Mouse (Mus musculus): ENCODE results near the gene Hist3h2ba. TPM values are rescaled to one million over a fixed set of nuclear protein-coding genes. Genes with fewer than 3 reads are reported as not detected.

The Hist3h2ba gene
- total and polyA plus RNA-seq, 3 experiments, result not detected

GRCm38 (mm10) chr11:58955868-58956257 lies 7.1 kb downstream of the Hist3h2ba start:
- in situ Hi-C loops (cut with MboI; ENCODE audit: low pct_ligation_motif_present, low pct_unique_long_range_greater_than_20kb, low sequenced_read_pairs), result loop anchor here (5.0 kb wide), 1 partner anchor 34 kb away; no protein-coding TSS in a partner anchor
- Histone ChIP-seq H3K4me3 (replicated peaks in 1 of 3; ENCODE audit: low read depth in 2 of 3, low read length in 2 of 3, poor library complexity in 1 of 3) (peak overlapping the region; percentile 72 to 78 (median 72)), H3K4me1 (ENCODE audit: control insufficient read depth in 1 of 2, insufficient read depth in 2 of 2) (peaks cover 13 to 54% of the 10 kb centered on the region in 2 experiments), H3K9me3 (replicated peaks; ENCODE audit: low read length) (no peaks in the 10 kb centered on the region), H3K27ac (ENCODE audit: insufficient read depth, low read depth) (no peak overlapping the region), H3K9ac (ENCODE audit: insufficient read depth, low read depth) (peak overlapping the region; percentile 83), H3K4me2 (ENCODE audit: insufficient read depth, low read depth, poor library complexity, severe bottlenecking) (peak overlapping the region; percentile 96), H3K27me3 (replicated peaks) (peaks cover 21% of the 10 kb centered on the region), H3K79me2 (replicated peaks; ENCODE audit: control insufficient read depth, extremely low read depth, insufficient read depth, poor library complexity, severe bottlenecking) (peaks cover 2% of the 10 kb centered on the region; the same call in 1 of the 2 replicates), H3K36me3 (replicated peaks in 1 of 2; ENCODE audit: control insufficient read depth in 1 of 2, insufficient read depth in 1 of 2, low read length in 1 of 2) (peaks cover 2 to 14% of the 10 kb centered on the region in 2 experiments)
- DNase-seq (ENCODE audit: extremely low read depth), result no peak
- TF ChIP-seq UBTF (IDR thresholded peaks at IDR 0.05; ENCODE audit: low read depth, low read length) (no peak), HCFC1 (IDR thresholded peaks at IDR 0.05; ENCODE audit: low read depth, low read length) (0 out of 2 replicates have a peak, but pooled peaks have one; percentile 10)
- dilution Hi-C loops (cut with MboI; ENCODE audit: extremely low pct_ligation_motif_present, extremely low pct_unique_long_range_greater_than_20kb, low sequenced_read_pairs), result no loop called here

DNA sequence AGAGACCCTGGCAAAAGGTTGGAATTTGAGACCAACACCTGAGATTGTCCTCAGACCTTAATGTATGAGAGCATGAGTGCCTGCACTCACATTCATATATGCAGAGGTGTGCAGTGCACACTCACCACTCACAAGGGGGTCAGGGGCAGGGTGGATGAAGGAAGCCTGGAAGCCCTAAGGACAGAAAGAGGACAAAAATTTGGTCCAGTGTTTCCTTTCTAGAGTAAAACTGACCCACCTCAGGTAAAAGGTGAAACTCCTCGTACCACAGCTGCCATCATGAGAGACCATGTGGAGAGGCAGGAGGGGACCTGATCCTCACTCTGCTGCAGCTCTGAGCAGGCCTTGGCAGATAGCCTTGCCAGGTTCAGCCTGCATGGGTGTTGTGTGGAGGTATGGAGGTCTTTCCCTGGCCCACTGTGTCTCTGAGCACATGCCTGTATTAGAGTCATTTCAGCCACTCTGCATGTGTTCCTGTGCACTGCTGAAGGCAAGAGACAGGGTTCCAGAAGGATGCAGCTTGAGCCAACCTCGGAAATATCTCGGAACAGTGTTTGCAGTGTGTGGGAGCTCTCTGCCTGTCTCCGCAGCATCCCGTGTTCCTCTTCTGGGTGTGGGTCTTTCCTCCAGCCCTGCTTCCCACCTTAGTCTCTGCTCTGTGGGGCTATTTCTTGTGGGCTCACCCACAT lies 8.7 kb downstream of the Hist3h2ba start:
- H3K27me3 ChIP-seq (replicated peaks), result peaks cover 9% of the 10 kb centered on the region
- TF ChIP-seq MAFK (IDR thresholded peaks at IDR 0.05; ENCODE audit: insufficient replicate concordance, low read length) (no peak), PAX5 (IDR thresholded peaks at IDR 0.05; ENCODE audit: low read length) (no peak)
- H3K9ac ChIP-seq (ENCODE audit: insufficient read depth, low read depth), result no peak overlapping the region
- H3K27ac ChIP-seq (ENCODE audit: insufficient read depth, low read depth), result no peak overlapping the region
- dilution Hi-C loops (cut with MboI; ENCODE audit: extremely low pct_ligation_motif_present, extremely low pct_unique_long_range_greater_than_20kb, low sequenced_read_pairs), result no loop called here
- peaks cover 2 to 19% of the 10 kb centered on the region in 2 experiments for H3K36me3 ChIP-seq (replicated peaks in 1 of 2; ENCODE audit: control insufficient read depth in 1 of 2, insufficient read depth in 1 of 2, low read length in 1 of 2)
- H3K9me3 ChIP-seq (replicated peaks; ENCODE audit: low read length), result peaks cover 7% of the 10 kb centered on the region
- peaks cover 2% of the 10 kb centered on the region; the same call in 1 of the 2 replicates for H3K79me2 ChIP-seq (replicated peaks; ENCODE audit: control insufficient read depth, extremely low read depth, insufficient read depth, poor library complexity, severe bottlenecking)
- H3K4me2 ChIP-seq (ENCODE audit: insufficient read depth, low read depth, poor library complexity, severe bottlenecking), result no peak overlapping the region
- no peak for DNase-seq (ENCODE audit: extremely low read depth)
- in situ Hi-C loops (cut with MboI; ENCODE audit: low pct_ligation_motif_present, low pct_unique_long_range_greater_than_20kb, low sequenced_read_pairs), result loop anchor here (5.0 kb wide), 1 partner anchor 35 kb away; no protein-coding TSS in a partner anchor
- H3K4me3 ChIP-seq (replicated peaks in 1 of 3; ENCODE audit: low read depth in 2 of 3, low read length in 2 of 3, poor library complexity in 1 of 3), result no peak overlapping the region
- H3K4me1 ChIP-seq (ENCODE audit: control insufficient read depth in 1 of 2, insufficient read depth in 2 of 2), result peaks cover 13 to 54% of the 10 kb centered on the region in 2 experiments

- H3K27ac ChIP-seq (ENCODE audit: insufficient read depth, low read depth), result no peak overlapping the region
These were observed 9.8 kb downstream of the Hist3h2ba start for GRCm38 (mm10) chr11:58958536-58958935.

More at GRCm38 (mm10) chr11:58958536-58958935, 9.8 kb downstream of the Hist3h2ba start:
- in situ Hi-C loops (cut with MboI; ENCODE audit: low pct_ligation_motif_present, low pct_unique_long_range_greater_than_20kb, low sequenced_read_pairs), result loop anchor here (5.0 kb wide), 1 partner anchor 36 kb away; no protein-coding TSS in a partner anchor
- Histone ChIP-seq H3K36me3 (replicated peaks in 1 of 2; ENCODE audit: control insufficient read depth in 1 of 2, insufficient read depth in 1 of 2, low read length in 1 of 2) (peaks cover 2 to 19% of the 10 kb centered on the region in 2 experiments), H3K9me3 (replicated peaks; ENCODE audit: low read length) (peaks cover 7% of the 10 kb centered on the region), H3K4me2 (ENCODE audit: insufficient read depth, low read depth, poor library complexity, severe bottlenecking) (peak overlapping the region; percentile 26; the same call in 1 of the 2 replicates), H3K79me2 (replicated peaks; ENCODE audit: control insufficient read depth, extremely low read depth, insufficient read depth, poor library complexity, severe bottlenecking) (peaks cover 2% of the 10 kb centered on the region; the same call in 1 of the 2 replicates), H3K4me3 (replicated peaks in 1 of 3; ENCODE audit: low read depth in 2 of 3, low read length in 2 of 3, poor library complexity in 1 of 3) (no peak overlapping the region), H3K4me1 (ENCODE audit: control insufficient read depth in 1 of 2, insufficient read depth in 2 of 2) (peaks cover 13 to 45% of the 10 kb centered on the region in 2 experiments), H3K9ac (ENCODE audit: insufficient read depth, low read depth) (no peak overlapping the region), H3K27me3 (replicated peaks) (peaks cover under 1% of the 10 kb centered on the region)
- DNase-seq (ENCODE audit: extremely low read depth), result no peak
- dilution Hi-C loops (cut with MboI; ENCODE audit: extremely low pct_ligation_motif_present, extremely low pct_unique_long_range_greater_than_20kb, low sequenced_read_pairs), result no loop called here
- TF ChIP-seq MEF2A (IDR thresholded peaks at IDR 0.05; ENCODE audit: borderline replicate concordance, low read depth, low read length) (no peak), RAD21 (IDR thresholded peaks at IDR 0.05; ENCODE audit: low read depth, low read length) (no peak), CHD1 (IDR thresholded peaks at IDR 0.05; ENCODE audit: low read depth, low read length) (no peak), RCOR1 (conservative IDR thresholded peaks at IDR 0.05; ENCODE audit: low read depth, low read length) (no peak), MYC (IDR thresholded peaks at IDR 0.05; ENCODE audit: low read depth, low read length) (no peak), JUN (IDR thresholded peaks at IDR 0.05; ENCODE audit: insufficient read depth, low read depth, low read length) (no peak), TBP (conservative IDR thresholded peaks at IDR 0.05; ENCODE audit: low read depth, low read length) (no peak), USF1 (IDR thresholded peaks at IDR 0.05; ENCODE audit: low read depth, low read length) (no peak), JUND (conservative IDR thresholded peaks at IDR 0.05; ENCODE audit: low read depth, low read length) (no peak), E2F4 (IDR thresholded peaks at IDR 0.05; ENCODE audit: insufficient replicate concordance, low read depth, low read length) (no peak), KAT2A (IDR thresholded peaks at IDR 0.05; ENCODE audit: insufficient replicate concordance, low read length) (no peak), BHLHE40 (IDR thresholded peaks at IDR 0.05; ENCODE audit: low read depth, low read length) (no peak), HCFC1 (IDR thresholded peaks at IDR 0.05; ENCODE audit: low read depth, low read length) (no peak), GABPA (IDR thresholded peaks at IDR 0.05; ENCODE audit: insufficient replicate concordance, low read depth, low read length) (no peak), ZKSCAN1 (IDR thresholded peaks at IDR 0.05; ENCODE audit: borderline replicate concordance, low read depth, low read length) (no peak), POLR2A (IDR thresholded peaks at IDR 0.05; ENCODE audit: low read depth, low read length) (no peak), ETS1 (conservative IDR thresholded peaks at IDR 0.05; ENCODE audit: low read depth, low read length) (no peak), MAZ (IDR thresholded peaks at IDR 0.05; ENCODE audit: low read depth, low read length) (no peak), CTCF (conservative IDR thresholded peaks at IDR 0.05 in 1 of 2, IDR thresholded peaks at IDR 0.05 in 1 of 2; ENCODE audit: low read depth in 2 of 2, low read length in 2 of 2) (no peak), USF2 (conservative IDR thresholded peaks at IDR 0.05; ENCODE audit: low read depth, low read length) (no peak)

All from CH12.LX (cell line).